Mouse (Mus musculus): ENCODE results near the gene Nrf1.

Gene Nrf1

DNA sequence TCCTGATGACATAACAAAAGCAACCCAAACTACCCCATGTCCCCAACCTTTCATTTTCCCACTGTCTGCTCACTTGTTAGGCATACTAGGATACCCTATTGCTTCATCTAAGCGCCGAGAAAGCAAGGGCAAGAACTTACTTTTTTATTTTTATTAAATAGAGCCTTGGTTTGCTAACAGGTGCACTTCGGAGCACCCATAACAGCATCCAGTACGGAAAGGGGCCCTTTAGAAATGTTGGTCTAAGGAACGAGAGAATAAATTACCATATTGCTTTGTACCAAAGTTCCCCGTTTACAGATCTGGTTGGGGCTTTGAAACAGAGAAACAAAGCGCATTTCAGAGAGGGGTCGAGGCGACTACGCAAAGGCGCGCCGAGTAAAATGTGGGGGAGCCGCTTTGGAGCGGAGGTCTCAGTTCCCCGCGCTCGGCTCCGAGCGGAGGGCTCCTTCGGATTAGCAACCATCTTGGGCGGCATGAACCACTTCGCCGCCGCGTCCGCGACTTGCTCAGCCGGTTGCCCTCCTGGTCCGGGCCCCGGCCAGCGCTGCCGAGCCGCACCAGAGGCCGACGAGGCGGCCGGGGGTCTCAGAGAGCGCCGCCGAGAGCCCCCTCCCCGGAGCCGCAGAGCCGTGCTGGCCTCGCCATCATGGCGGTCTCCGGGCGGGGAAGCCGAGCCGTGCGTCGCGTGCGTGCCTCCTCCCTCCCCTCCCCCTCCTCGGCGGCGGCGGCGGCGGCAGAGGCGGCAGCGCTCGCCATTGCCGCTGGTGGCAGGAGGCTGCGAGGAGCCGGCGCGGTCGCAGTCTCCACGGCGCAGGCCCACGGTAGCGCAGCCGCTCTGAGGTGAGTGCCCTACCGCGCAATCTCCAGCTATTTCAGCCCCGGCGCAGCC lies at the start of gene Nrf1:
Nrf1 (plus strand) TSS at position 718 of the 892 bp plus-strand sequence.
- peak; percentile 97 for DNase-seq (ENCODE audit: low read depth, low spot score)

DNA sequence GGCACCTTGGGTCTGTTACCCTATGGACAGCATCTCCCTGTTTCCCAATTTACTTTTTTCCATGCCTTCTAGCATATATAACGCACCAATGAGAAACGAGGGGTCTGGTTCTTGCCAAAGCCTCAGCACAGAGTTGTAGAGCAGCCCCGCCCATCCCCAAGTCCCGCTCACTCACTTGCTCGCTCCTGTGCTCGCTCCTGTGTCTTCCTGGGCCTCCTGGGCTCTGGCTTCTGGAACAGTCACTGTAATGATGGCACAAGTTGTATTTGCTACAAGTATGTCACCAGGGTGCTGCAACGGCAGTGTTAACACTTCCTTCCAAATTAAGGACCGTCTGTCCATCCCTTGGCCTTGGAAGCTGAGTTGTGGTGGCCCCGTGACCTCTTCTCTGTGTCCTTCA lies 49.6 kb upstream of the Nrf1 start:
- no peak for DNase-seq (ENCODE audit: low read depth, low spot score)

DNA sequence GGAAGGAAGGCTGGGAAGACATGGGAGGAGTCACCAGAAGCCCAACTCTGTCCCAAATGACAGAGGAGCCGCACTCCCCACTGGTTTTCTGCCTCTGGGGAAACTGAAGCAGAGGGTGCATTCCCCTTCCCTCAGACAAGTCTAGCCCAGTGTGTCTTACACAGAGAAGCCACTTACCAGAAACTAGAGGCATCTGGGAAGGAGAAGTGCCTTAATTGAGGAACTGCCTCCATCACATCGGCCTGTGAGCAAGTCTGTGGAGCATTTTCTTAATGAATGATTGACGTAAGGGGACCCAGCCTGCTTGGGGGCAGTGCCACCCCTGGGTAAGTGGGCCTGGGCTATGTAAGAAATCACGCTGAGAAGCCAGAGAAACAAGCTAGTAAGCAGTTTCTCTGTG lies 49.0 kb upstream of the Nrf1 start:
- no peak for DNase-seq (ENCODE audit: low read depth, low spot score)

DNA sequence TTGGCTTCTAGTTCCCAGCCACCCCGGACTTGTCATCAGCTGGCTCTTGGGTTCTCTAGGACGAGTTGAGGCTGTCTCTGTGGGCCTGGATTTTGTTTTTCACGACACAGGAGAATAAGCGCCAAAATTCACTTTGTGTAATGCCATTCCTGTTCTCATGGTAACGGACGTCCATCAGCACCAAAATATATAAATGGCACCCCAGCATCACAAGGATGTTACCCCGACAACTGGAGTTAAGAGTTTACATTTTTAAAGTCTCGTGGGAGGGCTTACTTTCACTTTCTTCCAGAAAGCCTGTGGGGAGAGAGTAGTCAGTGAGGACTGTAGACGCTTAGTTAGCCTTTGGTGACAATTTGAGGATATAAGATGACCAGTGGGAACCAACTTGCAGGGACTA lies 45.2 kb upstream of the Nrf1 start:
- DNase-seq (ENCODE audit: low read depth, low spot score) = peak; percentile 56

DNA sequence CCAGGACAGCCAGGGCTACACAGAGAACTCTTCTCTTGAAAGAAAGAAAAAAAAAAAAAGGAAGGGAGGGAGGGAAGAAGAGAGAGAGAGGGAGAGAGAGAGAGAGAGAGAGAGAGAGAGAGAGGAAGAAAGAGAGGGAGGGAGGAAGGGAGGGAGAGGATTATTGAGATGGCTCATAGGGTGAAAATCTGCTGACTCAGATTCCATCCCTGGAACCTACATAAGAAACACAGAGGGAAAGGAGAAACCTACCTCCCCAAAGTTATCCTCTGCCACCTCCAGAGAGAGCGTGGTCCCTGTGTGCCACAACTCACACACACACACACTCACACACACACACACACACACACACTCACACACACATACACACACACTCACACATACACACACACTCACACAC lies 41.9 kb upstream of the Nrf1 start:
- DNase-seq (ENCODE audit: low read depth, low spot score) = no peak

DNA sequence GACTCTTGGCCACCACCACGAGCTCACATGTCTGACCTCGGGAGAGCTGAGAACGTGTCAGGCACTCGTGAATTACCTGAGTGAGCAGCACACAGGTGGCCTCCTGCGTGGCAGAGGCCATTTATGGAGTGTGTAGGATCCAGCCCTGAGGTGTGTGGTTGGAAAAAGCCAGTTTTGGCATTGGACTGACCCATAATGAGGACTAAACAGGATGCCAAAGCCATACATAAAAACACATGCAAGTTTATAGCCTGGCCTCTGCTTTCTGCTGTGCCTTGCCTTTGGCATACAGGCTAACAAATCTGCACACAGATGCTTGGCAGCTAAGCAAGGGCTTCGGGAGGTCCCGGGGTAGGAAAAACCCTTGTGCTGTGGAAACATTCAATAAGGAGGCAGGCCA lies 38.6 kb upstream of the Nrf1 start:
- no peak for DNase-seq (ENCODE audit: low read depth, low spot score)

DNA sequence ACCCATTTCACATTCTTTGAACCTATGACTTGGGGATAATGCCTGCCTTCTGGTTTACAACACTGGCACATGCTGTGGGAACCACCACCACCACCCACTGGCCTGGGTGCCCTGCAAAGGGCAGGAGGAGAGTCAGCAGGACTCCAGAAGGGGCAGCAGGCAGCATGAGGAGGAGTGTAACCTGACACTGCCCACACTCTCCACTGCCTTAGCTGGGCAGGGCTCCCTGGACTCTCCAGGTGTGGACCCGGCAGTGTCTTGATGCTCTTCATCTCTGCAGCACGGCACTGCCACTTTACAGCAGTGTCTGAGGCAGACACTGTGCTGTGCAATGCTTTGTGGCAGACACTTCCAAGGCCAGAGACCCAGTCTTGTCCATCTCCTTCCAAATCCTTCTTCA lies 34.3 kb upstream of the Nrf1 start:
- no peak for DNase-seq (ENCODE audit: low read depth, low spot score)

DNA sequence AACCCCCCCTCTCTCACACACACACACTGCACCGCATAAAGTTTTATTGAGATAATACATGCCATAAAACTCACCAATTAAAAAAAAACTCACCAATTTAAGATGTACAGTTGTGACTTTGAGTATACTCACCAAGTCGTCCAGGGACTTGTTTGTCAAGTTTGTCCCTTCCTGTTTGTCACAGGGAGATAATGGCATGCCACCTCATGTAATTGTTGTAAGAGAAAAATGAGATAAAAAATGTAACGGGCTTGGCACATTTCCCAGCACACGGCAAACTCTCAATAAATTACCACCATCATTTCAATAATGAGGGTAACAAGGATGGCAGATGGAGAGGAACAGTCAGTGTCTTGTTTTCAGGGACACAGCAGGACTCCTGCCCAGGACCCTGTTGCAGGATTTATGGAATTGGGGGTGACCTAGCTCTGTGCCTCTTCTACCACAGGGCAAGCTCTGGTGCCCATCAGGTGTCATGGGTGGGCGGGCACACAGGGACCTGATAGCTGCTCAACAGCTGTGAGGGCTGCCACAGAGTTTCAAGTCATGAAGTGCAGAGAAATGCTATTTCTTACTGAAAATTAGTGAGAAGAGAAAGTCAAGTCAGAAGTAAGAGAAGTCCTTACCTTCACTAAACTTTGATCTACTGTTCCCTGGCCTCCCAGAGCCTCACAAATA lies 33.5 kb upstream of the Nrf1 start:
- DNase-seq (ENCODE audit: low read depth, low spot score) = no peak

DNA sequence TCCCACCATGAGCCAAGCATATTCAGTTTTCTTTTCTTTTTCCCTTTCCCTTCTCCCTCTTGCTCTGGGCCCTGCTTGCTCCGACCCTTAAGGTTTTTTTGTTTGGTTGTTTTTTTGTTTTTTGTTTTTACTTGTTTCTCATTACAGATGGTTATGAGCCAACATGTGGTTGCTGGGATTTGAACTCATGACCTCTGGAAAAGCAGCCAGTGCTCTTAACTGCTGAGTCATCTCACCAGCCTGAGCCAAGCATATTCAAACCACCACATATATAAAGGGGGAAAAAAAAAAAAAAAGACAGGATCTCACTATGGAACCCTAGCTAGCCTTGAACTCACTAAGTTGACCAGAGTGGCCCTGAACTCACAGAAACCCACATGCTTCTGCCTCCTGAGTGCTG lies 26.5 kb upstream of the Nrf1 start:
- no peak for DNase-seq (ENCODE audit: low read depth, low spot score)

DNA sequence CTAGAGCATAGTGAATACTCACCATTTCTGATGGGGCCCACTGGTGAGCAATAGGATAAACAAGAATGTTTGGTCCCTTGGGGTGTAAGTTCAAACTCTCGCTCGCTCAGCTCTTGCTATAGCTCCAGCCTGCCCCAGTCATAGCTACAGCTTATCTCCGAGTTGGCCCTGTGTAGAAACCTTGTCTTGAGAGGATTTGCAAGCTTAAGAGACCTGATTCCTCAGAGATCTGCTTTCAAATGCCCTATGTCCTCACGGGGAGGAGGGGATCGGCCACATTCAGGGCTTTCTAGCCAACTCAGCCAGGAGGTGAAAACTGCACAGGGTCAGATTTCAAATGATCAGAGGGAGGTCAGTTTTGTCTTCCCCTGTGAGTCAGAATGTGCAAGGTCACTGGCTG lies 26.1 kb upstream of the Nrf1 start:
- DNase-seq (ENCODE audit: low read depth, low spot score) = no peak

DNA sequence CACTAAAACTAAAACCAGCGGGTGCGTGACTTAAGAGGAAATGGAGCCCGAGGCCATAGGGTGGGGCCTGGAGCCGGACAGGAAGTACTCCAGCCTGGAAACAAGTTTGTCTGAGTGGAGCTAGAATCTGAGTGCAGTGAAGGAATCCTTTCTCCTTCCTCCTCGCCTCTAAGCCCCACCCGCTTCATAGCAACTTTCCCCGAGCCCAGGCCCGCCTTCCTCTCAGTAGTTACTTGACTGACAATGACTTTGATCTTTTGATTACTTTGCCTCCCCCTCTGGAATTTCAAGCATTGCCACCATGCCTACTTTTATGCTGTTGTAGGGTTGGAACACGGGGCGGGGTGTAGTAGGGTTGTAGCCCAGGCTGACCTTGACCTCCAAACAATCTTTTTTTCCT lies 21.0 kb upstream of the Nrf1 start:
- DNase-seq (ENCODE audit: low read depth, low spot score) = no peak

DNA sequence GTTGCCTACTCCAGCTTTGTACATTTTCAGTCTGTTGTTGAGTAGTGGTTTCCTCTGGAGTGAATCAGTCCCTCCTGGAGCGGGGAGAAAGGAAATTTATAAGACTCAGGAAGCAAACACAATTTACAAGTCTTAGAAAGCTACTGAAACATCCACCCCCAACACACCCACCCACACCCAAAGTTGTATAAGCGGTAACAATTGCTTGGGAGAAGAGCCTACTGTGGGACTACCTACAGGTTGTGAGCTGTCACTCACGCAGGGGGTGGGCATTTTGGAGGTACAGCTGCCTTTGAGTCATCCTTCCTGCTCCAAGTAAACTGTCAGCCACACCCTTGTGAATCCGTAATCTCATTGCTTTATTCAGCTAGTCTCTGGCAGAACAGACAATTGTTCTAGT lies 19.4 kb upstream of the Nrf1 start:
- DNase-seq (ENCODE audit: low read depth, low spot score) = peak; percentile 66

DNA sequence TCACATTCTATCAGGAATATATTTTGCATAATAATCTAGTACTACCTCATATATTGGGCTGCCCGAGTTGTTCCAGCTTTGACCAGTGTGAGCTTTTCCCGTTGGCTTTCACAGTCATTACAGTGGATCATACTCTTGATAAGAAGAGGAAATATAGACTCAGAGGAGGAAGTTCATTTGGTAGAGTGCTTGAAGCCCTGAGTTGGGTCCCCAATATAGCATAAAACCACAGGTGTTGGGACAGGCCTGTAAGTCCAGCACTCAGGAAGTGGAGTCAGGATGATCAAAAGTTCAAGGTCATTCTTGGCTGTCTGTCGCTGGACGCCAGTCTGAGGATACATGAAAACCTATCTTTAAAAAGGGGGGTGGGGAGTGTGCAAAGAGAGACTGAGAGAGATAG lies 12.7 kb upstream of the Nrf1 start:
- DNase-seq (ENCODE audit: low read depth, low spot score) = no peak

DNA sequence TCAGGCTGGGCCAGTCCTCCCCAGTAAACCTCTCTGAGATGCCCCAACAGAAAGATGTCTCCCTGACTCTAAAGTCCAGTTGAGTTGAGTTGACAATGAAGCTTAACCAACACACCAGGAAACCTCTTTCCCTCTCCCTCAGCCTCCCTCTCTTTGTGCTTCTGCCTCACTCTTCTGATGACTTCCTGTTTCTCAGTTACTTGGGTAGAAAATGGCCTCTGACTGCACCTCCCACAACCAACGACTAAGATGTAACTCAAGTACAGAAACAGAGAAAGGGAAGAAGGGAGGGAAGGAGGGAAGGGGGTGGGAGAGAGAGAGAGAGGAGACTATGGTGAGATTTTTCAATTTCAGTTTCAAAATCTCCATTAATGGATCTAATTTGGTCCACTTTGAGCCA lies 6.3 kb upstream of the Nrf1 start:
- DNase-seq (ENCODE audit: low read depth, low spot score) = no peak

DNA sequence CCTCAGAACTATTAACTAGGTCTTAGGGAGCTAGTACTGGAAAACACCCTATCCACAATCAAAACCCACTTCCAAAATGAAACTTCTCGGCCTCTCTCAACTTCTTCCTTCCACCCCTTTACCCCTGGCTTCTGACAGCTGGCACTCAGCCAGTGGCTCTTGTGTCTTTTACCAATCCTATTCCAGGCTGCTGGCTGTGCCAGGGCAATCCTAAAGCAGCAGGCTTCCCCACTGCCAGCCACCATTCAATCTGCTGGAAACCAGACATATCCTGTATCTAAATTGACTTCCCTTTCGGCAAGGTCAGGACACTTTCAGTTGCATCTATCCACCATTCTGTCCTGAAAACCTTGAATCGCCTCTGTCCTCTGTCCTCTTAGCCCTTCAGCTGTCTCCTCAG lies 5.3 kb upstream of the Nrf1 start:
- no peak for DNase-seq (ENCODE audit: low read depth, low spot score)

DNA sequence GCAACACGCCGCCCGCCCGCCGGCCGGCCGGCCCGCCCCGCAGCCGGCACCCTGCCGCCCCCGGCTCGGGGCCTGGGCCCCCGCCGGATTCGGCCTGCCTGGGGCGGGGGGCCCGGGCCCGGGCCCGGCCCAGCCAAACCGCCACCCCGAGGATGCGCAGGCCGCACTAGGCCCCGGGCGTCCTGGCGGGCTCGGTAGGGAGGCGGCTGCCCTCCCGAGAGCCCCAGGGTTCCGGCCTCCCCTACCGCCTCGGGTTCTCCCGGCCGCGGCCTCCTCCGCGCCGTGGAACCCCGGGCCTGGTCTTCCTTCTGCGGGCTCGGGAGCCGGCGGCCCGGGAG lies 344 bp downstream of the Nrf1 start:
- no peak for DNase-seq (ENCODE audit: low read depth, low spot score)

DNA sequence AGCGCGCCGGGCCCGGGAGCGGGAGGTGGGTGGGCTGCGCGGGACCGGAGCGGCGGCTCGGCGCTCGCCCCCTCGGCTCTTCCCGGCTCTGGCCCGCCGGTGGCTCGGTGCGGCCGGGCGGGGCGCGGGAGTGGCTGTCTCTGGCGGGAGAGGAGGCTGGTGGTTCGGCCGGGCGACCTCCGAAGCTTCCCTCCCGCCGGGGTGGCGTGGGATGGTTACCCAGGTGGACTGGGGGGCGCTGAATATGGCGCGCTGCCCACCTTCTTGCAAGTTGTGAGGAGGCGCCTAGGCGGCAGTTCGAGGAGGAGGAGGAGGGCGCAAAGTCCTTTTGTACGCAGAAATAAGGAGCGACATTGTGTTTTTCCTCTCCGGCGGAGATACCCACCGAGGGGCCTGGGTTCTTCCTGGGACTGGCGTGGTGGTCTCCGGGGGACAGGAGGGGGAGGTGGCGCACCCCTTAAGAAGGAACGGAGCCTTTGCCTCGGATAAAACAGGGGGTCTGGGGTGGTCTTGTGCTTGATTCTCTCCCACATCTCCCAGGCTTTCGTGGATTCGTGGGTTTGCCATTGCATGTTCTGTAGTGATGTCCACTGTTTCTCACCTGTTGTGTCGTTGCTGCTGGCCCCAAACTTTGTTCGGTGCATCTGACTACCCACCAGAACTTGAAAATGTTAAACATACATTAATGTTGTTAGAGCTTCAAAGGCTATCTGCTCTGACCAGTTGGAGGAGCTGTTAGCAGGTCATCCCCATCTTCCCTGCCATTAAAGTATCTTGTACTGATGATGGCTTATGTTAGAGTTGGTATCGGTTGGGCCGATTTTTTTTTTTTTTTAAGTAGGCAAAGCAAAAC lies 939 bp downstream of the Nrf1 start:
- DNase-seq (ENCODE audit: low read depth, low spot score) = peak; percentile 55

DNA sequence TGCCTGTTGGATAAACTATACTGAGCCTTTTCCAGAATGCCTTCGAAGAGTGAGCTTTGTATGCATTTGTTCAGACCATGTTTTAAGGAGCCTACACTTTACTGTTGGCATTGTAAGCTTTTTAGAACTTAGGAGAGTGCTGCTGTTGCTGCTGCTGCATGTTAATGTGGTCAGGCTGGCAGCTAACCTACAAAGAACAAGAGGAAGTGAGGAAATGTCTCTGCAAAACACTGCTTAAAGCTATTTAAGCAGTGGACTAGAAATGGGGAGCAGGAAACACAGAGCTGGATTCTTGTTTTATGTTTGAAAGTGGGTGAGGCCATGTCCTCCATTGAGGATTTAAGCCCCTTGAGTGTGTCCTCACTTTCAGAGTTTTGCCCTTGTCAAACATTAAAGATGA lies 5.3 kb downstream of the Nrf1 start:
- DNase-seq (ENCODE audit: low read depth, low spot score) = no peak

DNA sequence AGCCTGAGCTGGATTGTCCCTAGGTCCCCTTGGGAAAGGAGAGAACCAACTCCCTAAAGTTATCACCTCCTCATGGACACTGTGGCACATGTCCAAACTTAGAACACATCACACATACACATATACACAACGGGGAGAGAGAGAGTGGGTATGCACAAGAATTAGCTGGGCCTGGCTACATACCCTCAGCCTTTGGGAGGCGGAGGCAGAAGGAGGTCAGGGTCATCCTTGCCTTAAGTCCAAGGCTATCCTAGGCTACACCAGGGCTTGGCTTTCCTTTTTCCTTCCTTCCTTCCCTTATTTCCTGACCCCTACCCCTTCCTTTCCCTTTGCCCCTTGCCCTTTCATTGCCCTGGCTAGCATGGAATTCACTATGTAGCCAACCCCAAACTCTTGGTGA lies 14.8 kb downstream of the Nrf1 start:
- DNase-seq (ENCODE audit: low read depth, low spot score) = no peak

DNA sequence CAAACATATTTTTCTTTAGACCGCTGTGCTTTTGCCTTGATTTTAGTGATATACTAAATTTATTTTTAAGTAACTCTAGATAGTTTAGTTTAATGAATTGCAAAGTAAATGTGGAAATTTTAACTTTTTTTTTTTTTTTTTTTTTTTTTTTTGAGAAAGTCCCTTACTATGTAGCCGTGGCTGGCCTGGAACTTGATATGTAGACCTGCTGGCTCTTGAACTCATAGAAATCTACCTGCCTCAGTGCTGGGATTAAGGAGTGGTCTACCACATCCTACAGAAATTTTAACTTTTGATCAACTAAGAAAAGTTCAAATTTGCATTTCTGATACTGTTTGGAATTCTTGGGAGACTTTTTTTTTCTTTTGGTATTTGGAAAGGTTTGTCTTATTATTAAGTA lies 17.6 kb downstream of the Nrf1 start:
- DNase-seq (ENCODE audit: low read depth, low spot score) = no peak

DNA sequence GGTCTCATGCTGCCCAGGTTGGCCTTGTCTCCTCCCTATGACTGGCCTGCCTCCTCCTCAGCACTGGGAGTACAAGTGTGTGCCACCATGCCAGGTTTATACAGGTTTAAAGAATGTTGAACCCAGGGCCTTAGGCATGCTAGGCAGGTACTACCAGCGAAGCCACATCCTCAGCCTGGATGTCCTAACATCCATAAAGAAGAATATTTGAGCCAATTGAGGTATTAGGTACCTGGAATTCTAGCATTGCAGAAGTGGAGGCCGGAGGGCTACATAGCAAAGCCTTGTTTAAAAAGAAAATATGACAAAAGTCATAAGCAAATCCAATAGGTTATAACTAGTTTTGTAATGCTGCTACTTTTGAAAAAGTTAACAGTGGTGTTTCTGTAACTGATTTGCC lies 19.0 kb downstream of the Nrf1 start:
- no peak for DNase-seq (ENCODE audit: low read depth, low spot score)

DNA sequence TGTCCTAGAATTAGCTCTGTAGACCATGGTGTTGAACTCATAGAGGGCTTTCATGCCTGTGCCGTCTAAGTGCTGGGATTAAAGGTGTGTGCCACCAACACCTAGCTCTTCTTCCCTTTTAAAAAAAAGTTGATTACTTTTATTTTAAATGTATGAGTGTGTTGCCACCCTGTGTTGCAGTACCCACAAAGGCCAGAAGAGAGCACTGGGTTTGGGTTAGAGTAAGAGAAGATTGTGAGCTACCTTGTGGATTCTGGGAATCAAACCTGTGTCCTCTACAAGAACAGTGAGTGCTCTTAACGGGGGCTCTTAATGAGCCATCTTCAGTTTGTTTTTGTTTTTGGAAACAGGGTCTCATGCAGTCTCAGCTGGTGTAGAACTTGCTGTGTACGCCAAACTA lies 24.7 kb downstream of the Nrf1 start:
- no peak for DNase-seq (ENCODE audit: low read depth, low spot score)

Data from brain, adult 2 months (tissue).